Mouse (Mus musculus): Measurements from ENCODE around the gene Dio3.

The Dio3 gene

GRCm38 (mm10) chr12:110278853-110279252, at the start of gene Dio3:
TSS of gene Dio3 (plus strand) at chr12:110279068.
- no peak for DNase-seq (ENCODE audit: low read depth in 1 of 2, low spot score in 2 of 2)

GRCm38 (mm10) chr12:110230296-110230695, 48.6 kb upstream of the Dio3 start:
- no peak for DNase-seq (ENCODE audit: low read depth in 1 of 2, low spot score in 2 of 2)

- DNase-seq (ENCODE audit: low read depth in 1 of 2, low spot score in 2 of 2) = no peak
Measured at GRCm38 (mm10) chr12:110230767-110231166, 48.1 kb upstream of the Dio3 start.

GRCm38 (mm10) chr12:110231709-110232600, 46.9 kb upstream of the Dio3 start:
- no peak for DNase-seq (ENCODE audit: low read depth in 1 of 2, low spot score in 2 of 2)

- no peak for DNase-seq (ENCODE audit: low read depth in 1 of 2, low spot score in 2 of 2)
Measured at GRCm38 (mm10) chr12:110235908-110236307, 43.0 kb upstream of the Dio3 start.

- no peak for DNase-seq (ENCODE audit: low read depth in 1 of 2, low spot score in 2 of 2)
Measured at GRCm38 (mm10) chr12:110237046-110237445, 41.8 kb upstream of the Dio3 start.

- DNase-seq (ENCODE audit: low read depth in 1 of 2, low spot score in 2 of 2) = no peak
Measured at GRCm38 (mm10) chr12:110239358-110239757, 39.5 kb upstream of the Dio3 start.

- no peak for DNase-seq (ENCODE audit: low read depth in 1 of 2, low spot score in 2 of 2)
Measured at GRCm38 (mm10) chr12:110244581-110244980, 34.3 kb upstream of the Dio3 start.

GRCm38 (mm10) chr12:110245461-110245860, 33.4 kb upstream of the Dio3 start:
- no peak for DNase-seq (ENCODE audit: low read depth in 1 of 2, low spot score in 2 of 2)

- DNase-seq (ENCODE audit: low read depth in 1 of 2, low spot score in 2 of 2) = no peak
Measured at GRCm38 (mm10) chr12:110252163-110252575, 26.7 kb upstream of the Dio3 start.

- no peak for DNase-seq (ENCODE audit: low read depth in 1 of 2, low spot score in 2 of 2)
Measured at GRCm38 (mm10) chr12:110255731-110256130, 23.1 kb upstream of the Dio3 start.

- no peak for DNase-seq (ENCODE audit: low read depth in 1 of 2, low spot score in 2 of 2)
Measured at GRCm38 (mm10) chr12:110256478-110257220, 22.2 kb upstream of the Dio3 start.

GRCm38 (mm10) chr12:110268226-110268625, 10.6 kb upstream of the Dio3 start:
- no peak for DNase-seq (ENCODE audit: low read depth in 1 of 2, low spot score in 2 of 2)

GRCm38 (mm10) chr12:110269686-110270085, 9.2 kb upstream of the Dio3 start:
- no peak for DNase-seq (ENCODE audit: low read depth in 1 of 2, low spot score in 2 of 2)

- no peak for DNase-seq (ENCODE audit: low read depth in 1 of 2, low spot score in 2 of 2)
Measured at GRCm38 (mm10) chr12:110276034-110276433, 2.8 kb upstream of the Dio3 start.

GRCm38 (mm10) chr12:110277259-110277964, 1.5 kb upstream of the Dio3 start:
- DNase-seq (ENCODE audit: low read depth in 1 of 2, low spot score in 2 of 2) = no peak

GRCm38 (mm10) chr12:110277965-110278307, 932 bp upstream of the Dio3 start:
- DNase-seq (ENCODE audit: low read depth in 1 of 2, low spot score in 2 of 2) = no peak

GRCm38 (mm10) chr12:110280373-110280772, 1.5 kb downstream of the Dio3 start:
- DNase-seq (ENCODE audit: low read depth in 1 of 2, low spot score in 2 of 2) = no peak

GRCm38 (mm10) chr12:110283792-110284191, 4.9 kb downstream of the Dio3 start:
- DNase-seq (ENCODE audit: low read depth in 1 of 2, low spot score in 2 of 2) = no peak

GRCm38 (mm10) chr12:110292816-110293215, 13.9 kb downstream of the Dio3 start:
- DNase-seq (ENCODE audit: low read depth in 1 of 2, low spot score in 2 of 2) = no peak

- DNase-seq (ENCODE audit: low read depth in 1 of 2, low spot score in 2 of 2) = no peak
Measured at GRCm38 (mm10) chr12:110294891-110295290, 16.0 kb downstream of the Dio3 start.

GRCm38 (mm10) chr12:110298653-110299052, 19.8 kb downstream of the Dio3 start:
- no peak for DNase-seq (ENCODE audit: low read depth in 1 of 2, low spot score in 2 of 2)
